Mouse (Mus musculus) heart, postnatal 25 days (tissue): ENCODE data around the gene Mrps11. TPM values are rescaled to one million over a fixed set of nuclear protein-coding genes. Genes with fewer than 3 reads are reported as not detected.

ENCODE experiments used
- DNase-seq: peaks from one replicate; pipeline ENCODE4 v3.0.0; 2022; ENCODE audit warnings: low spot score
- intact Hi-C: fragments of 180-260 bp; cut with DNase I; formaldehyde crosslinking; loops from one replicate; pipeline ENCODE4 v1.15.1; 2025
- total RNA-seq, 2 experiments: library from RNA; stranded (reverse); gene quantifications; 2 replicates each; pipeline ENCODE4 v1.2.3; 2021

Mrps11 gene
- 10 to 100 TPM; 47.3 to 48.0 TPM for total RNA-seq

DNA sequence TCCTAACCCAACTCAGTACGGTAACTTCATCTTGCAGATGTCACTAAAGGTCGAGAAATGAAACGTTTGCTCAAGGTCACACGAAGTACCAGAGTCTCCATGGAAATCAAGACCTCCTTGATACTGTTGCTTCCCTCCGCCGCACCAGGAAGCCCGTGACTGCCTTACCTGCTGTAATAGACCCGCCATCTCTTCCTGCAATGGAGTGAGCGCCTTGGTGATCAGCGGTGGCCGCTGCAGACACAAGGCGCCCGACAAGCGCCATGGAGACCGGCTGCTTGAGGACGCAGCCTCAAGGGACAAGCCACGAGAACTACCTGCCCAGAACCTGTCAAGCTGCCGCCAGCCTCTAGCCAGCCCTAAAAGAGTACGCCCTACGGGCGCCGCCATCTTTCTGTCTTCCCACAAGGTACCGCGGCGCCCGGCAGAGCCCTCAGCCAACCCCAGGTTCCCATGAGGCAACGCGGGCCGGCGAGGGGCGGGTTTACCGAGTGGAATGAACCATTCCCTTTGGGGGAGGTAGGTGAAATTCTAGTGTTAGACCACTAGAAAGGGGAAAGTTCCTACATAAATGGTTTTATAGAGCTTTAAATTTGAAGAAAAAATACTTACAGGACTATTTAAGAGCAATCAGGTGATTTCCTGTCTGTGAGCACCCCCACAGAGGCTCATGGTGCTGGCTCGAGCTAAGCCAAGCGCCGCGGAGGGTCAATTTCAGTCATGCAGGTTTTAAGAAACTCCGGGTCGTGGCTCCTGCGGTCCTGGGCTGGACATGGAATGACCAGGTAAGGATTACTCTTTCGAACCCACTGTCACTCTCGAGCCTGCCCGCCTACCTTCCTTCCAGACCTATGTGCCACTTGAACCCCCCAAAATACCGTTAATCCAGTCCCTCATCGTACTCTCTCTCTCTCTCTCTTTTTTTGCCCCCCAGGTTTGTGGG, at the start of gene Mrps11, which contains the start of gene Mrpl46:
Gene Mrps11 (plus strand): TSS at position 481 of the 943 bp plus-strand sequence.
Gene Mrpl46 (minus strand): TSS at position 893 of the 943 bp plus-strand sequence.
- DNase-seq, result peak; percentile 68
- intact Hi-C loops, result no loop called here

GRCm38 (mm10) chr7:78737196-78737595, 45.7 kb upstream of the Mrps11 start:
- no peak for DNase-seq
- intact Hi-C loops, result no loop called here

DNA sequence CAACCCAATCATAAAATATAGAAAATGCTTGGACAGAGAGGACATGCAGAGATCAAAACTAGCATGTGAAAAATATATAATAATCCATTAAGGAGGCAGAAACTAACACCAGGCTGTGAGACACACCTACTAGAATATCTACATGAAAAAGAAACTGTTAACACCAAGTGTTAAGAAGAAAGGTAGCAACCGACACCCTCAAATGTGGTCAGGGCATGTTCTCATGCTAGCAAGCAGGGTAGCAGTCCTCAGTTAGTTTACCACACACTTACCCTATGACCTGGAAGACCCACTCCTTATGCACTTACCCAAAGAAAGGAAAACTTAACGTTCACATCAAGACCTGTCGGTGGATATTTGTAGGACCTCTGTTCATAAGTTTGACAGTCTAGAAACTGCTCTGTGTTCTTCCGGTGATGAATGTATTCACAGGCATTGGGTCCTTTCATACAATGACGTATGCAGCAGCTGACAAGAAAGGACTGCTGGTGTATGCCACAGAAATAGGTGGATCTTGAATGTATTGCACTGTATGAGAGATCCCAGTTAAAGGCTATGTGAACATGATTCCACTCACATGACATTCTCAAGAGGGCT, 45.2 kb upstream of the Mrps11 start, which contains the start of gene Ntrk3:
Gene Ntrk3 (minus strand): TSS at position 399 of the 597 bp plus-strand sequence.
- intact Hi-C loops, result no loop called here
- no peak for DNase-seq

DNA sequence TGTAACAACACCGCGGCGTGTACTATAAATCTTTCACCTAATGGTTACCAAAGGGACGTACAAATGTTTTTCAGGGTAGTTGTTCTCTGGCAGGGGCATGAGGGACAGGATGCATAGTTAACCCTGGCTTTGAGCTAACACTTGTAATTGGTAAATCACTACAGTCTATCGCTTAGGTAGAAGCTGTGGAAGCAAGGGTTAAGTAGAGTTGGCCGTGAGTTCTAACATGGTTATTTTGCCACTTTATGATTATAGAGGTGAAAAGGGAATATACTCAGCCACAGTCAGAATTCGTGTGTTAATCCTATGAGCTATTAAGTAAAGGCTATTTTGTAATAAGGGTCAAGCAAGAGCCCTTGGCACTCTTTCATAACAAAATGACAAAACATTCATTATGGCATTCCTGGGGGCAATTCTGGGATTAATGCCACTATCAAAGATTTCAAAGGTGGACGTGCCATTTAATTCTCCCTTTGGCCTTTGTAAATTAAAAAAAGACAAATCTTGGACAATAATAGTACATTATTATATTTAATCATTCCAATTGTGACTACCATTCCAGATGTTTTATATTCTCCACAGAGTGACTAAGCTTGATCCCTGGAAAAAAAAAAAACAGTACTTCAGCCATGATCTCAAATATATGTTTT, 43.4 kb upstream of the Mrps11 start:
- no peak for DNase-seq
- intact Hi-C loops, result no loop called here

DNA sequence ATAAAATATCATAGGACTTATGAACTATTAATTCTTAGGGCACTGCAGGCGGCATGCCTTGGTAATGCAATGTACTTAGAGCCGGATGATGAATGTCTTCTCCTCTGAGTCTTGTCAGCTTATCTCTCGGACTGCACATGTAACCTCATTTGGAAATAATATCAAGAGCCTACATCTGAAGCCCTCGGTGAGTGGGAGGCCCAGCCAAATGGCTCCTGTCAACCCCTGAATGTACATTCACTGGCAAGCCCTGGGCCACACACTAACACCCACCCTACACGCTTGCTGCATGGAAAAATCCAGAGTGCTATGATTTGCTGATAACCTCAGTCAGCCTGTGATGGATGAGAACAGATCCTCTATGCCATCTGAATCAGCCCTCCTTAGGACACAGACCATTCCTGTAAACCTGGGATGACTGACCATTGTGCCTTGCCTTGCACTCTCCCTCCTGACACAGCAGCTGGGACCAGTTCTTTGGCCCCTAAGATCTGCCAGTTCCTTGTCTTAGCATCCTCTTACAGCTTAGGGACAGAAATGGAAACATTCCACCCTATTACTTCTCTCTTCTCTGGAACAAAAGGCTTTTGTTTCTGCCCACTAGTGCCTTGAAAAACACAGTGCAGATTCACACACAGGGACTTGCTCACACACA, 39.1 kb upstream of the Mrps11 start:
- DNase-seq, result no peak
- intact Hi-C loops, result no loop called here

- no peak for DNase-seq
- intact Hi-C loops, result no loop called here
Measured at GRCm38 (mm10) chr7:78752961-78753360, 30.0 kb upstream of the Mrps11 start.

DNA sequence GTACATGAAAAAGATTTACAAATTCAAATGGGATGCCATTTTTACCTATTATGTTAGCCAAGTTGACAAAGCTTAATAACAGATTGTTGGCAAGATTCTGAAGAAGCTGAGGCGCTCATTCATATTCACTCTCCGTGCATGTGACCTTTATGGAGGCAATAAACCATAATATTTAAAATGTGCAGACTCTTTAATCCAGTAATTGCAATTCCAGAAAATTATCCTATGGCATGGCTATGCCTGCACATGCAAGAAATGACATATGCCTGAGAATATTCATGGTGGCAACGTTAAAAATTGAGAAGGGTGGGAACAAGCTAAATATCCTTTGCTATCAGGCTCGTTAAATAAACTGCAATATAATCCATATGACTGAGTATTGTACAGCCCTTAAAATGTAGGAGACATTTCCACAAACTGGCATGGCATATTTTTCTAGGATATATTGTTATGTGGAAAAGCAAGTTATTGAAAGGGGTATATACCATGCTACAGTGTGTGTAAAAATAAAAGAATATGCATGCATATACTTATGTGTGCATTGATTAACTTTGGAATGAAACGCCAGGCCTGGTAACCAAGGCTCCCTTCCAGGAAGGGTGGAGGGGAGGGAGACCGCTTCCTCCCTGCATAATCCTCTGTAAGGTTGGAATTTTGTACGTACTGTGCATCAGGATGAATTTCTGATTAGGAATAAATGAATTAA, 29.0 kb upstream of the Mrps11 start:
- intact Hi-C loops, result no loop called here
- no peak for DNase-seq

DNA sequence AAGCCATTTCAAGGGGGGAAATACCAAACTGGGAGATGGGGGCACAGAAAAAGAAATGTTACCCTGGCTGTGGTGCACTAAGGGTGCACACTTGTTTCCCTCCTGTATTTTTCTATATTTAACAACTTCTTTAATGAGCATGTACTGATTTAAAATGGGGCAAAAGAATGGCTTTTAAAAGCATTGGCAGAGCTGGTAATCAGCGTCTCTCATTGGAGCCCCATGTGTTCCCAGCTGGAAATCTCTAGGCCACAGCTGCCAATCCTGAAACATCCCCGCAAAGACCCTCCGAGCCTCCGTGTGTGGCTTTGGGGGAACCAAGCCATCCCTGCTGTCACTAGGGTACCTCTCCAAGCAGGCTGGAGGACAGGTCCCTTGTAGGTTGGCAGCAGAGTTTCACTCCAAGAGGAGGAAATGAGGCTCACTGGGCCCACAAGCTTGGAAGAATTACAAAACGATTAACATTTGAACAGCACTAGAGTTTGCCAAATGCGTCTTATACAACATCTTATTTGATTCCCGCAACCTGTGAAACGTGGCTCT, 28.4 kb upstream of the Mrps11 start:
- intact Hi-C loops, result no loop called here
- DNase-seq, result no peak

DNA sequence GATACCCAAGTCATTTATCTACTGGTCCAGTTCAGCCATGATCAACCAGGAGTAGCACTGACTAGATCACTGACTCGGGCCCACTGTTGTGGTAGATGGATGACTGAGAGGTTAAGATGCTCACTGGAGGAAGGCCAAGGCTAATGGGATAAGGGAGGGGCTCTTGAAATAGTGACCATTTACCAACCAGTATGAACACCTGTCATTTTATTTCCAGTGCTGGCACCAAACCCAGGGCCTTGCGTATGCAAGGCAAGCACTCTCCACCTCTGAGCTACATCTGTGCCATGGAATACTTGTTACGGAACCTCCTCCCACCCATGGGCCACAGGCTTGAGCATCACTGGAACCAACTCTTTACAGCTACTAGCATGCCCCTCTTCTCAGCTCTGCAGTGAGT, 19.1 kb upstream of the Mrps11 start:
- DNase-seq, result no peak
- intact Hi-C loops, result no loop called here

DNA sequence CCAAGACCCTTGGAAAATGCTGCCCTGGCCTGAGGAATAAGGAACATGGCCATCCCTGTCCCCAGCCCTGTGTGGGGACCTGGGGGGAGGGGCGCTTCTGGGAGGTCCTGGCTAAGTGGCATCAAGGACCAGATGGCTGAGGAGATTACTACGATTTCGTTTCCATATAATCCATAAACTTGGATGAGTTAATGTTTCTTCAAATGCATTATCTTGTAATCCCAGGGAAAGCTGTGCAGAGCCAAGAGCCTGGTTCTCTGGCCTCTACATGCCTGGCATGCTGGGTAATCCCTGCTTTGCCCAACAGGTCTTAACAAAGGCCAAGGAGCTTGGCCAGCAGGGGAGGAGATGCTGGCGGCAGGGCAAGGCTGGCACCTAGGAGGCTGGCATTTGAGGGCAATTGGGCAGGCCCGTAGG, 17.7 kb upstream of the Mrps11 start:
- no peak for DNase-seq
- intact Hi-C loops, result no loop called here

GRCm38 (mm10) chr7:78766019-78766683, 16.8 kb upstream of the Mrps11 start:
- intact Hi-C loops, result no loop called here
- DNase-seq, result peak; percentile 19

- DNase-seq, result no peak
- intact Hi-C loops, result no loop called here
Measured at GRCm38 (mm10) chr7:78767929-78768531, 14.9 kb upstream of the Mrps11 start.

GRCm38 (mm10) chr7:78769075-78769652, 13.8 kb upstream of the Mrps11 start:
- intact Hi-C loops, result no loop called here
- no peak for DNase-seq

DNA sequence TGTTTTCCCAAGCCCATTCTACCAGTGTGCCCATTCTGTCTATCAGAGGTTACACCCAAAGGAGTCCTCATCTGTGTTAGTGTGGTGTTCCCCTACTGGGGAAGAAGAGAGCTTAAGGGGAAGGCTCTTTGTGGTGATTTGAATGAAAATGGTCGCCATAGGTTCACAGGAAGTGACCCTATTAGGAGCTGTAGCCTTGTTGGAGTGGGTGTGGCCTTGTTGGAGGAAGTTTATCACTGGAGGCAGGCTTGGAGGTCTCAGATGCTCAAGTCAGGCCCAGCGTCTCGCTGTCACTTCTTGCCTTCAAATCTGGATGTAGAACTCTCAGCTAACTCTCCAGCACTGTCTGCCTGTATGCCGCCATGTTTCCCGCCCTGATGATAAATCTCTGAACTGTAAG, 12.0 kb upstream of the Mrps11 start:
- intact Hi-C loops, result no loop called here
- DNase-seq, result no peak

GRCm38 (mm10) chr7:78778741-78779140, 4.2 kb upstream of the Mrps11 start:
- intact Hi-C loops, result no loop called here

GRCm38 (mm10) chr7:78785906-78786305, 3.0 kb downstream of the Mrps11 start:
- intact Hi-C loops, result no loop called here

More at GRCm38 (mm10) chr7:78778741-78779140, 4.2 kb upstream of the Mrps11 start:
- no peak for DNase-seq

DNA sequence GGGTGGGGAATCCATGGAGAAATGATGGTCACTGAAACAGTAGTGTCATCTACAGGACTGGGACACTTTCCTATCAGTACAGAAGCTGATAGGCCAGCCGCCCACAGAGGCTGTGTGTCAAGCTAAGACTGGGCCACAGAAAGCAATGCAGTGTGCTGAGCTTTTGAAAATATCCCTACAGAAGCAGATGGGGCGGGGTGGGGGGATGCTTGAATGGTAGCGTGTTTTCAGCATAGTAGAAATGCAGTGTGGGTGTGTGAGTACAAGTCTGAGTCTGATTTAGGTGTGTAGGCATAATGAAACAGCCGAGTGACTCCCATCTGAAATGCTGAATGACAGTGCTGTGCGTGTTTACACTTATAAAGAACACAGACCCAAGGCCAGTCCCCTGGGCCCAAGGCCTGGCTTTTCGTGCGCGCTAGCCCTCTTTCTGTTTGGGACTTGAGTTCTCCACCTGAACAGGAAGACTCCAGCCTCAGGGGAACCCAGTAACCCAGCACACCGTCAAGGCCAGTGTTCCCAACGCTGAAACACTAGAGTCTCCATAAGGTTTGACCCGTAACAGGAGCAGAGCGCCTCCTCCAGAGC, 5.0 kb downstream of the Mrps11 start:
- intact Hi-C loops, result no loop called here
- no peak for DNase-seq

More at GRCm38 (mm10) chr7:78785906-78786305, 3.0 kb downstream of the Mrps11 start:
- DNase-seq, result no peak
